In genomic region chr4:101385002-101385401, GRCm38 (mm10) we compare ENCODE assay signal across 11 mouse cellular contexts. TPM values are rescaled to one million over a fixed set of nuclear protein-coding genes. Genes with fewer than 3 reads are reported as not detected.
DNase-seq lines count a peak whose midpoint lies in the region; ATAC-seq and TF ChIP-seq lines count a peak whose summit lies in the region.
"Had no signal": no experiment of that assay in that cellular context is flagged by ENCODE, and none has a peak within 500 bp of the region (broad histone marks: within the 10 kb centered on the region; RNA-seq: fewer than 3 reads in every experiment).

No protein-coding gene starts in this region.

- H3K4me3 ChIP-seq in heart, adult 2 months: no peak overlapping the region
- no peak overlapping the region for H3K4me3 ChIP-seq in liver, postnatal 0 days (ENCODE audit: low read depth, low read length)
- no peak overlapping the region for H3K4me3 ChIP-seq in liver, embryonic 12.5 days
- H3K4me3 ChIP-seq: limb, embryonic 12.5 days; megakaryocyte, embryonic 14.5 days had no signal

- intact Hi-C loops in heart, adult 2 months (cut with DNase I): loop anchor here (2.0 kb wide), 1 partner anchor 74 kb away; no protein-coding TSS in a partner anchor
- intact Hi-C loops in heart, postnatal 25 days (cut with DNase I): loop anchor here (2.0 kb wide), 2 partner anchors 74 to 614 kb away; no protein-coding TSS in a partner anchor

- H3K27ac ChIP-seq in heart, adult 2 months: no peak overlapping the region
- no peak overlapping the region for H3K27ac ChIP-seq in liver, postnatal 0 days (ENCODE audit: low read depth)
- no peak overlapping the region for H3K27ac ChIP-seq in liver, embryonic 12.5 days
- H3K27ac ChIP-seq: limb, embryonic 12.5 days had no signal

- no peaks in the 10 kb centered on the region for H3K9me3 ChIP-seq in liver, postnatal 0 days (ENCODE audit: low read length)
- H3K9me3 ChIP-seq in liver, embryonic 12.5 days (replicated peaks): no peaks in the 10 kb centered on the region
- H3K9me3 ChIP-seq: limb, embryonic 12.5 days; megakaryocyte, embryonic 14.5 days had no signal

- DNase-seq in heart, adult 2 months: no peak
- no peak for DNase-seq in heart, postnatal 25 days (ENCODE audit: low spot score)
- no peak for DNase-seq in liver, postnatal 0 days
- DNase-seq in NIH3T3 (ENCODE audit: low read depth): peak; percentile 71
- DNase-seq in cerebellum, postnatal 36 days: peak; percentile 65 to 70
- no peak for DNase-seq in layer of hippocampus, postnatal 10 days (ENCODE audit: low spot score in 2 of 2)

- no peak for TF ChIP-seq POLR2A in heart, adult 2 months (IDR thresholded peaks at IDR 0.05; ENCODE audit: insufficient read depth, low read depth, low read length)

- TF ChIP-seq EP300 in heart, adult 2 months (IDR thresholded peaks at IDR 0.05; ENCODE audit: insufficient read depth, low read depth, low read length): no peak
- no peak for TF ChIP-seq EP300 in liver, postnatal 0 days (IDR thresholded peaks at IDR 0.05; ENCODE audit: low read depth)

- ATAC-seq in liver, postnatal 0 days: no peak
- no peak for ATAC-seq in liver, embryonic 12.5 days
- no peak for ATAC-seq in granulocyte monocyte progenitor cell, adult 5-6 weeks (replicated peaks; ENCODE audit: poor library complexity, severe bottlenecking)
- ATAC-seq: hindbrain, embryonic 16.5 days had no signal

- H3K4me2 ChIP-seq in liver, postnatal 0 days (ENCODE audit: low read depth, low read length): no peak overlapping the region
- no peak overlapping the region for H3K4me2 ChIP-seq in liver, embryonic 12.5 days
- H3K4me2 ChIP-seq: limb, embryonic 12.5 days had no signal

- WGBS in heart, adult 2 months: 44% methylated on average over 2 of the region's 2 CpGs
- 47% methylated on average over 2 of the region's 2 CpGs for WGBS in liver, postnatal 0 days (ENCODE audit: insufficient replicate concordance)
- WGBS in liver, embryonic 12.5 days (ENCODE audit: insufficient replicate concordance): 34% methylated on average over 2 of the region's 2 CpGs

- TF ChIP-seq CTCF in heart, adult 2 months (IDR thresholded peaks at IDR 0.05): peak; percentile 67
- peak; percentile 28; the same call in 1 of the 2 replicates for TF ChIP-seq CTCF in liver, postnatal 0 days (IDR thresholded peaks at IDR 0.05; ENCODE audit: low read depth)

- H3K9ac ChIP-seq in heart, adult 2 months (ENCODE audit: low read depth, low read length): no peak overlapping the region
- no peak overlapping the region for H3K9ac ChIP-seq in liver, postnatal 0 days (replicated peaks)
- H3K9ac ChIP-seq in liver, embryonic 12.5 days: no peak overlapping the region
- H3K9ac ChIP-seq: limb, embryonic 12.5 days had no signal

- H3K4me1 ChIP-seq in heart, adult 2 months (ENCODE audit: control insufficient read depth, insufficient read depth, low read length): no peaks in the 10 kb centered on the region
- H3K4me1 ChIP-seq in liver, postnatal 0 days (ENCODE audit: insufficient read depth): no peaks in the 10 kb centered on the region
- H3K4me1 ChIP-seq in liver, embryonic 12.5 days: no peaks in the 10 kb centered on the region
- H3K4me1 ChIP-seq: limb, embryonic 12.5 days; megakaryocyte, embryonic 14.5 days had no signal

- no peaks in the 10 kb centered on the region for H3K27me3 ChIP-seq in heart, adult 2 months (ENCODE audit: control insufficient read depth, insufficient read depth, low read length)
- no peaks in the 10 kb centered on the region for H3K27me3 ChIP-seq in liver, postnatal 0 days (ENCODE audit: insufficient read depth, low read length)
- no peaks in the 10 kb centered on the region for H3K27me3 ChIP-seq in liver, embryonic 12.5 days (replicated peaks)
- H3K27me3 ChIP-seq: limb, embryonic 12.5 days had no signal

- no peaks in the 10 kb centered on the region for H3K79me2 ChIP-seq in heart, adult 2 months (replicated peaks; ENCODE audit: control insufficient read depth, insufficient read depth, low read length)

- H3K36me3 ChIP-seq in heart, adult 2 months (ENCODE audit: control insufficient read depth, insufficient read depth, low read length): no peaks in the 10 kb centered on the region
- H3K36me3 ChIP-seq in liver, postnatal 0 days (replicated peaks; ENCODE audit: insufficient read depth, low read length): no peaks in the 10 kb centered on the region
- H3K36me3 ChIP-seq in liver, embryonic 12.5 days: no peaks in the 10 kb centered on the region
- H3K36me3 ChIP-seq: limb, embryonic 12.5 days had no signal

RNA-seq across cellular contexts. Expression of gene Ak4, which starts 34.1 kb away (rescaled TPM):
- total RNA-seq in heart, adult 2 months (2021): 10 to 100 TPM; 31.8 to 32.0 TPM
- polyA plus RNA-seq in heart, adult 2 months (2012; rRNA removed): 11.1 and 31.3 TPM in 2 replicates
- 10 to 100 TPM; 27.7 to 27.8 TPM for total RNA-seq in heart, postnatal 25 days (2021)
- 27.1 and 31.3 TPM in 2 replicates for polyA plus RNA-seq in liver, postnatal 0 days (2015; fragmentation: Nextera tagmentation; extraction: Ambion mirVana)
- polyA plus RNA-seq in liver, embryonic 12.5 days (2016; fragmentation: Nextera tagmentation; extraction: Ambion mirVana): 11.7 and 12.0 TPM in 2 replicates
- 10.6 and 12.3 TPM in 2 replicates for total RNA-seq in granulocyte monocyte progenitor cell, adult 5-6 weeks (2014; fragmentation: Nextera tagmentation)
- 27.4 and 37.0 TPM in 2 replicates for total RNA-seq in granulocyte monocyte progenitor cell, adult 5-6 weeks (2017)
- total RNA-seq in layer of hippocampus, postnatal 10 days (2021): 10 to 100 TPM; 41.8 to 47.5 TPM

Comparison
In these comparisons a context has a peak if more than half of its experiments do, and no peak if none do; other contexts are left out.
1. DNase-seq: peak in NIH3T3 (single experiment) and cerebellum, postnatal 36 days (2 of 2); none in heart, adult 2 months (0 of 2), heart, postnatal 25 days (single experiment), liver, postnatal 0 days (single experiment) and layer of hippocampus, postnatal 10 days (0 of 2).